Mouse (Mus musculus) heart, embryonic 15.5 days (tissue): ENCODE results near the gene Gpr135. TPM values are rescaled to one million over a fixed set of nuclear protein-coding genes. Genes with fewer than 3 reads are reported as not detected.
A peak's percentile ranks its signal among the peaks of the same experiment; 100 is the strongest.
"Not testable (repeated sequence)": the region's sequence is repeated elsewhere in the genome, so short reads cannot be mapped to it uniquely, and the experiment has no call there.

ENCODE experiments used
- ATAC-seq: fragments of 200-750 bp; cut with Nextera tagmentation; replicated peaks from 2 replicates; pipeline ENCODE4 v1.8.0; 2017; ENCODE audit warnings: low read depth, moderate TSS enrichment; ENCODE audit not compliant: insufficient number of reproducible peaks, insufficient read depth, low FRiP score
- H3K27ac ChIP-seq: fragments of 300-500 bp; sonication (generic); 2 replicates; pipeline ENCODE4 v1.5.1; 2015; ENCODE audit warnings: mild to moderate bottlenecking, inconsistent platforms
- H3K27me3 ChIP-seq: fragments of 300-500 bp; sonication (generic); 2 replicates; pipeline ENCODE4 v1.6.1; 2015; ENCODE audit warnings: inconsistent platforms
- H3K36me3 ChIP-seq: fragments of 300-500 bp; sonication (generic); 2 replicates; pipeline ENCODE4 v1.6.1; 2015; ENCODE audit warnings: mild to moderate bottlenecking, inconsistent platforms
- H3K4me1 ChIP-seq: fragments of 300-500 bp; sonication (generic); replicated peaks from 2 replicates; pipeline ENCODE4 v1.6.1; 2015; ENCODE audit warnings: inconsistent platforms
- H3K4me2 ChIP-seq: fragments of 300-500 bp; sonication (generic); 2 replicates; pipeline ENCODE4 v1.6.1; 2015; ENCODE audit warnings: inconsistent platforms, mild to moderate bottlenecking, moderate library complexity
- H3K4me3 ChIP-seq: fragments of 300-500 bp; sonication (generic); 2 replicates; pipeline ENCODE4 v1.5.1; 2015; ENCODE audit warnings: mild to moderate bottlenecking, inconsistent platforms
- H3K9ac ChIP-seq: fragments of 300-500 bp; sonication (generic); 2 replicates; pipeline ENCODE4 v1.6.1; 2015; ENCODE audit warnings: mild to moderate bottlenecking, inconsistent platforms
- H3K9me3 ChIP-seq: fragments of 300-500 bp; sonication (generic); replicated peaks from 2 replicates; pipeline ENCODE4 v1.6.1; 2016; ENCODE audit warnings: inconsistent platforms
- WGBS: fragments of 180-500 bp; shearing (Covaris S2); methylation state at CpG from one replicate; pipeline ENCODE4 v1.1.7; 2015; ENCODE audit warnings: mixed read lengths; 5-methylcytosine and 5-hydroxymethylcytosine counted together
- polyA plus RNA-seq: library from polyadenylated mRNA; unstranded; fragments of >200 nt; fragmentation: Nextera tagmentation; extraction: Ambion mirVana; gene quantifications from 2 replicates; pipeline ENCODE4 v1.2.1, GENCODE M21; 2015

The Gpr135 gene
- polyA plus RNA-seq, 1 experiment from 2014 or later: 0.48 TPM

DNA sequence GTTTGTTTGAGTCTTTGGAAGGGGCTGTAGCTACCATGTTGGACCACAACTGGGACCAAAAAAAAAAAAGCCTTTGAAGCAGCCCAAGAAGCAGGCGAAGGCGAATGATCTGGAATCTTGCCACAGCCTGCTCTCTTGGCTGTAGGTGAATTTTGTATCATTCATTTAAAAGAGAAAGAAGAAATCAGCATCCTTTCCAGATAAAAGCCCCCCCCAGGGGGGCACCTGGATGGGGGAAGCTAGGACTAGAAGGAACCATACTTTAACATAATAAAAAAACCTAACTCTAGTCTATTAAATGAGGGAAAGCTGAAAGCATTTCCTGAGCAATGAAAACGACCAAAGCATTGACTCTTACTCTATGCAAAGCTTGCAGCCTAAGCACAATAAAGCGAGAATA lies 20.1 kb downstream of the Gpr135 start:
- H3K36me3 ChIP-seq: no peaks in the 10 kb centered on the region
- no peak overlapping the region for H3K4me3 ChIP-seq
- H3K27ac ChIP-seq: no peak overlapping the region
- H3K9ac ChIP-seq: no peak overlapping the region
- no peaks in the 10 kb centered on the region for H3K9me3 ChIP-seq
- no peaks in the 10 kb centered on the region for H3K4me1 ChIP-seq
- no peaks in the 10 kb centered on the region for H3K27me3 ChIP-seq
- H3K4me2 ChIP-seq: no peak overlapping the region
- WGBS: 88% methylated on average over 4 of the region's 4 CpGs
- no peak for ATAC-seq

DNA sequence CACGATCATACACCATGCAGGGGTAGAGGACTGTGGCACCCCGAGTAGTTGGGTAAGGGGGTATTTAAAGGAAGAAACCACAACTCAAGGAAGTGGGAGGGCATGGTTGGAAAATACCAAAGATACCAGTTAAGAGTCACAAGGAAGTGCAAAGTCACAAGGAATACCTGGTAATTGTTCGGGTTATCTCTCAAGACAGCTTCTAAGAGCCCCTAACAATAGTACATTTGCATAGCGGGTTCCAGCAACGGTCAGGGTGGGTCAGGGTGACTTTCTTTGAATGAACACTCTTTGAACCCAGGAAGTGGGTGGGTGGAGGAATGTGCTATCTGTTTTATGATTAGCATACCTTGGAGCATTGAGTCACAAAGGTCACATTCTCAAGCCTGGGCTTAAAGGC lies 20.8 kb downstream of the Gpr135 start:
- not testable (repeated sequence) for H3K4me3 ChIP-seq, H3K27me3 ChIP-seq, H3K4me2 ChIP-seq, H3K27ac ChIP-seq, H3K4me1 ChIP-seq, ATAC-seq, H3K9me3 ChIP-seq, H3K36me3 ChIP-seq, H3K9ac ChIP-seq
- WGBS: 81% methylated on average over 5 of the region's 5 CpGs

DNA sequence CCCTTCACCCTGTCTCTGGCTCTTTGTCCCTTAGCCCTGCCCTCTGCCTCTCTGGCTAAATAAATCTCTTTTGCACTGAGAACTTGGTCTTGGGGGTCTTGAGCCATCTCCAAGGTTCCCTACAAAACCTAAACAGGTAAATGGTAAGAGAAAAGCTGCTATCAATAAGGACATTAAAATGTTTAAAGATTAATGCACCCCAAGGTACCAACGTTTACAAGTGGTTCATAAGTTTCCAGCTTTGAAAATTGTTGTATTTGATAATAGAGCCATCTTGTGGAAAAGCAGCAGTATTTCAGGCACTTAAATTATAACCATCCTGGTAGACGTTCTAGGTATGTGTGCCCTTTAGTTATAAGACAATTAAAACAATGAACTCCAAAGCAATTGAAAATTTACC lies 23.4 kb downstream of the Gpr135 start:
- Histone ChIP-seq H3K9ac (no peak overlapping the region), H3K4me2 (no peak overlapping the region), H3K4me1 (no peaks in the 10 kb centered on the region), H3K9me3 (no peaks in the 10 kb centered on the region), H3K27ac (no peak overlapping the region), H3K4me3 (no peak overlapping the region), H3K27me3 (no peaks in the 10 kb centered on the region), H3K36me3 (no peaks in the 10 kb centered on the region)
- 3% methylated on average over 2 of the region's 2 CpGs for WGBS
- no peak for ATAC-seq

DNA sequence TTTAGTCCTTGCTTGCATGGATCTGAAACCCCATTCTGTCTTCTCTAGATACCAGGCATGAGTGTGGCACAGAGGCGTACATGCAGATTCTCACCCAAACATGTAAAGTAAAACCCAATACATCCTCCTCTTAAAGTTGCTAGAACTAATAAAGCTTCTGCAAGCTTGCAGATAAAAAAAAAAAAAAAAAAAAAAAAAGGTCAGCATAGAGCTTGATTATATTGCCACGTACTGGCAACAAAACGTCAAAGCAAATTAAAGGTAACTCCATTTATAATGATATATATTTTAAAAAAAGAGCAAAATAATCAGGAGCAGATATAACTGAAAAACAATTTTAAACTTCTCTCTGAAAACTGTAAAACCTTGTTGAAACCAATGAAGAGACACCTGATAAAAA lies 29.7 kb downstream of the Gpr135 start:
- WGBS: 87% methylated on average over 3 of the region's 3 CpGs
- no peak overlapping the region for H3K4me2 ChIP-seq
- H3K9ac ChIP-seq: no peak overlapping the region
- H3K9me3 ChIP-seq: no peaks in the 10 kb centered on the region
- H3K36me3 ChIP-seq: no peaks in the 10 kb centered on the region
- H3K27ac ChIP-seq: no peak overlapping the region
- peaks cover 21% of the 10 kb centered on the region for H3K4me1 ChIP-seq
- no peaks in the 10 kb centered on the region for H3K27me3 ChIP-seq
- no peak for ATAC-seq
- no peak overlapping the region for H3K4me3 ChIP-seq

DNA sequence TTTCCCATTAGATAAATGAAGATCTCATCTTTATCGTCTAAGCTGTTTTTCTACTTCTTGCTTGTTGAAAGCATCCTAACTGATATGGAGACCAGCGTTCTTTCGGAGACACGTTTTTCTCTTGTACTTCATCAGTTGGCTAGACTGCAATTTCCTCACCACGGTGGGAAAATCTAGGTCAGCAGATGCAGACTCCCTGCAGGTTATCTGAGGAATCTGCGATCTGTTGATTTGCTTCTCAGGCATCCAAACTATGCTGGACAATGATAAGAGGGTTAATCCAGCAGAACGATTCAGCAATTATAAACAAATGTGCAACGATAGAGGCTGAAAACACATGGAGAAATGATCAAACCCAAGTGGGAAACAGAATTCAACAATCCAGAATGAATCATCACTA lies 31.4 kb downstream of the Gpr135 start:
- 34% methylated on average over 8 of the region's 8 CpGs for WGBS
- no peak for ATAC-seq

DNA sequence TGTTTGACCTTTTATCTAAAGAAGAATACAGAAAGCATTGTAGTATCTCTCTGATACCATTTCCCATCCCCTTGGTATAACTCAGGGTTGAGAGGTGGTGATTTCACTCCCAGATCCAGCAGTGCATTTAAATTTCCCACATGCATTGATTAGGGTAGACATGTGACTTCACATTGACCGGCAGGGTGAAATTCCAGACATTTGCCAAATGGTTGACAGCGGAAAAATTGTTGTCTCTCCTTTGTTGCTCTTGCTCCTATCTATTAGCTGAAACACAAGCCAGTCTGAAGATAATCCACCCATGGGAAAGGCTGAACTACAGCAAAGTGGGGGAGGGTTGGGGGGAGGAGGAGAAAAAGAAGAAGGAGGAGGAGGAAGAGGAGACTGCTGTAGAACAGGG lies 32.1 kb downstream of the Gpr135 start:
- Histone ChIP-seq H3K27ac (peak overlapping the region; percentile 21; the same call in 1 of the 2 replicates), H3K36me3 (no peaks in the 10 kb centered on the region), H3K27me3 (no peaks in the 10 kb centered on the region), H3K9me3 (no peaks in the 10 kb centered on the region), H3K4me2 (no peak overlapping the region), H3K4me1 (peaks cover 24% of the 10 kb centered on the region), H3K4me3 (no peak overlapping the region), H3K9ac (no peak overlapping the region)
- WGBS: 22% methylated on average over 2 of the region's 2 CpGs
- ATAC-seq: no peak

More for the DNA sequence above, 31.4 kb downstream of the Gpr135 start:
- peaks cover 24% of the 10 kb centered on the region for H3K4me1 ChIP-seq
- no peaks in the 10 kb centered on the region for H3K9me3 ChIP-seq
- H3K4me2 ChIP-seq: no peak overlapping the region
- no peaks in the 10 kb centered on the region for H3K27me3 ChIP-seq
- H3K9ac ChIP-seq: no peak overlapping the region
- H3K27ac ChIP-seq: peak overlapping the region; percentile 21; the same call in 1 of the 2 replicates
- H3K36me3 ChIP-seq: no peaks in the 10 kb centered on the region
- no peak overlapping the region for H3K4me3 ChIP-seq

DNA sequence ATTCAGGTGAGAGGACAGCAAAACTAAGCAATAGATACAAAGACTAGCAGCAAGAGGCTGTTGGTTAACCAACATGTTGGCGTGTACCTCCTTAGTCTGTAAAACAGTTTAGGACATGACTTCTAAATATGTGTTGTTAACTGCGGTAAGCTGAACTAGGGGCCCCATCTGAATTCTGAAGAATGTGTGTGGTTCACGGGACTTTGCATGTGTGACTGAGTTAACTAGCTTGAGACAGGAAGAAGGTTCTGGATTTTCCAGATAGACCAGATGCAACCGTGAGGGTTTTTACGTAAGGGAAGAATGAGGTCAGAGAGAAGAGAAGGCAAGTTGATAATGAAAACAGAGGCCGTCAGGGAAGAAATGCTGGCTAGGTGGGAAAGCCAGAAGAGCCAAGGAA lies 33.9 kb downstream of the Gpr135 start:
- H3K27ac ChIP-seq: peak overlapping the region; percentile 76; the same call in 1 of the 2 replicates
- H3K9me3 ChIP-seq: no peaks in the 10 kb centered on the region
- no peak overlapping the region for H3K4me3 ChIP-seq
- H3K9ac ChIP-seq: no peak overlapping the region
- H3K27me3 ChIP-seq: no peaks in the 10 kb centered on the region
- no peaks in the 10 kb centered on the region for H3K36me3 ChIP-seq
- peaks cover 24% of the 10 kb centered on the region for H3K4me1 ChIP-seq
- no peak for ATAC-seq
- 68% methylated on average over 6 of the region's 6 CpGs for WGBS
- no peak overlapping the region for H3K4me2 ChIP-seq

DNA sequence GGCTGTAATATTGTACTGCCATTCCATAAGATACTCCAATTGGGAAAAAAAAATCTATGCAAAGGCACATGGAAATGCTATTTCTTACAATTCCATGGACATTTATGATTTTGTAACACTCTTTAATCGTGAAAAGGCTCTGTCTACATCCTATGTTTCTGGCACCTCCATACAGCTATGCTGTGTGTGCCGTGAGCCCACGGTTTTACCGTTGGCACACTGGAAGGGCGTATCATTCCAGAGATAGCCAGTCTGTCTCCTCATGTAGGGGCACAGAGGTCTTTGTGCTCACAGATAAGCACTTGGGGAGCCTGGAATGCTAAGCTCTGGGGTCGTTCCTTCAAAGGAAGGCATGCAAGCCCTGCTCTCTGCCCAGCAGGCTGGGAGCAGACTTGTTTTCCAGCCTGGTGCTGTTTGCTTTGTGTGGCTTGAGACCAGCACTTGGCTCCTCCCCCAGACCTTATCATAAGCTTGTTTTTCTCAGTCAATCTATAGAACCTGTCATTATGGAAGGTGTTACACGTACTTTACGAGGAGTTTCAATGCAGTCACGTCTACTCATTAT lies 34.7 kb downstream of the Gpr135 start:
- H3K36me3 ChIP-seq: no peaks in the 10 kb centered on the region
- WGBS: 24% methylated on average over 9 of the region's 9 CpGs
- peak overlapping the region; percentile 76 for H3K27ac ChIP-seq
- H3K4me3 ChIP-seq: no peak overlapping the region
- ATAC-seq: peak; percentile 39; the same call in 1 of the 2 replicates
- H3K4me1 ChIP-seq: peaks cover 24% of the 10 kb centered on the region
- H3K9ac ChIP-seq: no peak overlapping the region; the same call in 1 of the 2 replicates
- H3K9me3 ChIP-seq: no peaks in the 10 kb centered on the region
- H3K27me3 ChIP-seq: no peaks in the 10 kb centered on the region
- no peak overlapping the region for H3K4me2 ChIP-seq

DNA sequence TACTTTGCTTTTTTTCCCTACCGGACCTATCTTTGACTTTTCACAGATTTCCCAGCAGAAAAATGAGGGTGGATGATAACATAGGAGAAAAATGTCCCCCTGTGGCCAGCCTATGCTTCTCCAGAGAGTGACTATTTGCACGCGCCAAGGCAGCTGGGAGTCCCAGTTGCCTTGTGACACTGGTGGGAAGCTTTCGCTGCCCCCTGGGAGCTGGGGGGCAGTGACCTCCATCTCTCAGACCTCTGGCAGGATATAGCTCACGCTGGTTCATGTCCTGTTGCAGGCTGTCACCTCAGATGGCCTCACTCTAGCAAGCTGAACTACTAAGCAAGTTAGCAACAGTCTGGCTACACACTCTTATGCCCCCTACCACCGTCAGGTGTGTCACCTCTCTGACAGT lies 39.1 kb downstream of the Gpr135 start:
- no peaks in the 10 kb centered on the region for H3K36me3 ChIP-seq
- peaks cover 8% of the 10 kb centered on the region for H3K4me1 ChIP-seq
- no peak overlapping the region for H3K4me3 ChIP-seq
- no peak for ATAC-seq
- WGBS: 71% methylated on average over 6 of the region's 6 CpGs
- H3K27me3 ChIP-seq: no peaks in the 10 kb centered on the region
- H3K9me3 ChIP-seq: no peaks in the 10 kb centered on the region
- no peak overlapping the region for H3K4me2 ChIP-seq
- H3K9ac ChIP-seq: no peak overlapping the region
- H3K27ac ChIP-seq: peak overlapping the region; percentile 41

DNA sequence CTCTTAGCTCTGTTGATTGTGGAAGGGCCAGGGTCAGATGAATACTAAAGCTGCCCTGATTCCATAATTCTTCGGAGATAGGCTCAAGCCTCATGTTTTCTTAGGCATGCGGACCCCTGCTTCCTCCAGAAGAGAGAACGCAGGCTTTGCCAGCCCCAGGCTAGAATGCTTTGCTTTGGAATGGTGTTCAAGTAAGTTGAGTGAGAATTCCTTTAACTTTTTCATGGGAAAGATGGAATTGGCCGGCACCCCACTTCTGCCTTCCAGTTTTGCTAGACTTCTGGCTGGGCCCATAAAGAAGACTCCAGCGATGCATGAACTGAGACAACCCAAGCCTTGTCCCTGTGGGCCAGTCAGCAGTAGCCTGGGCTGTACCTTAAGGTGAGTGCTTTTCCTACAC lies 39.8 kb downstream of the Gpr135 start:
- 60% methylated on average over 5 of the region's 5 CpGs for WGBS
- ATAC-seq: no peak
- Histone ChIP-seq H3K4me1 (peaks cover 2% of the 10 kb centered on the region), H3K9me3 (no peaks in the 10 kb centered on the region), H3K36me3 (no peaks in the 10 kb centered on the region), H3K27me3 (no peaks in the 10 kb centered on the region), H3K4me3 (no peak overlapping the region), H3K9ac (no peak overlapping the region), H3K27ac (peak overlapping the region; percentile 41), H3K4me2 (no peak overlapping the region)

DNA sequence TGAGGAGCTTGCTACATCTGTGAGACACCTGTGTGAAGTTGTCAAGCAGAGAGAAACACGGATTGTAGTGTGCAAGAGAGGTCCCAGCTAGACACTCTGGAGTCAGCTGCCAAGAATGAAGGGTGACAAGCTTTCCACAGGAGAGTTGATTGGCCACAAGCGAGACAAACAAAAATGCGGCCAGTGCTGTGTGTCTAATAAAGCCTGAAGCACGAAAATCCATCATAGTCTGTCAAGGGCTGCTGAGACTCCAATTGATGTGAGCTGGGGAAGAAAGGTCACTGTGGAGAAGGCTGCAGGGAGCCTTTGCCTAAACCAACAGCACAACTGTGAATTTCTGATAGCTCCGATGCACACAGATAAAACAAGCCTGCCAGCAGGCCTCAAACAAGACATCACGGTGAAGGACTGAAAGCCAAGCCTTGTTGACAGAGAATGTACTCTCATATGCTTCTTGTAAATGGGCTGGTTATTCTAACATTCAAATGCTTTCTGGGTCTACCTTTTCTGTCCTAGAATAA lies 45.6 kb downstream of the Gpr135 start:
- 46% methylated on average over 6 of the region's 6 CpGs for WGBS
- H3K4me1 ChIP-seq: peaks cover 20% of the 10 kb centered on the region
- no peaks in the 10 kb centered on the region for H3K27me3 ChIP-seq
- H3K27ac ChIP-seq: no peak overlapping the region
- no peak overlapping the region for H3K9ac ChIP-seq
- H3K4me3 ChIP-seq: no peak overlapping the region
- no peaks in the 10 kb centered on the region; the same call in 1 of the 2 replicates for H3K9me3 ChIP-seq
- H3K4me2 ChIP-seq: no peak overlapping the region
- no peak for ATAC-seq
- peaks cover 3% of the 10 kb centered on the region; the same call in 1 of the 2 replicates for H3K36me3 ChIP-seq

DNA sequence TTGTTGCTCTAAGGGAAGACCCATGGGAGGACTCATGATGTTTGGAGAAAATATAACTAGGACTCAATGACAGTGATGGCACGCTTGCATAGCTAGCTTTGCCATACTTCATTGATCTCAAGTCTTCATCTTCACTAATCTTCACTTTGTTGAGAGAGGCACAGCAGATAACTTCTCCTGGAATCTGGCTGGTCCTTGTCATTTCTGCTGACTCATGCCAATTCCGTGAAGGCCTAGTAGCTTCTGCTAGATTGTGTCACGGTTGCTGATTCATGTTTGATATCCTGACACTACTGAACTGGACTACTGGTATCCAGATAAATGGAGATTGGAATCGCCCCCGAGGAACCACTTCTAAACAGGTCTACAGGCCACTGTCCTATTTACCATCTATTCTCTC lies 47.4 kb downstream of the Gpr135 start:
- Histone ChIP-seq H3K27me3 (no peaks in the 10 kb centered on the region), H3K4me1 (peaks cover 20% of the 10 kb centered on the region), H3K27ac (no peak overlapping the region), H3K9ac (no peak overlapping the region), H3K36me3 (peaks cover 3% of the 10 kb centered on the region; the same call in 1 of the 2 replicates), H3K4me2 (no peak overlapping the region), H3K4me3 (no peak overlapping the region), H3K9me3 (no peaks in the 10 kb centered on the region; the same call in 1 of the 2 replicates)
- WGBS: 90% methylated on average over 5 of the region's 5 CpGs
- ATAC-seq: no peak
